ENCODE assay signal across 24 mouse cellular contexts in the genomic region with DNA sequence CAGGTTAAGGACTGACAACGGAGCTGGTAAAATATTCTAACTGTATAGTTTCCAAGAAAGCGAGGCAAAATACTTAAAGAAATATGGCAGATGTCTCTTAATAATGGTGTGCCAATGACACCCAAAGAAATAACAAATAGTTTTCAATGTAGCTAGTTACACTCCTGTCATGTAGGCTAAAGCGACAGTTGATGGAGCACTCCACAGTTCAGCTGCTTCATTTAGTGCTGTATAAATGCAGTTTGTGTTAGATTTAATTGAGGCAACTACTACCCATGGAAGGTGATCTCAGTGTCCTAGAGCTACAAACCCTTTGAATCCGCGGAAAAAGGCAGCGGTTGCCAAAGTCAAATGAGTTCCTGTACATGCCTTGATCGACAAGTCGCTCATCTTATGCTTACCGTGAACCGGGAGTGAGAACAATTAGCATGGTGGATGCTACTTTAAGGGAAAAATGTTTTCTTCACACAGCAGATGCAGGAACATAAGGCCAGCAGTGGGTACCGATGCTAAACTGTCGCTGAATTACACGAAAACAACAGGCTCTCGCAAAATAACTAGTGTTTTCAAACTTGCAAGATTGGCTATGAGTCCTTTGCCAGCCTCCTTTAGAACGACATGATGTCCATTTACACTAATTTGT.
DNase-seq lines count a peak whose midpoint lies in the region; ATAC-seq and TF ChIP-seq lines count a peak whose summit lies in the region.
"Had no signal": no experiment of that assay in that cellular context is flagged by ENCODE, and none has a peak within 500 bp of the region (broad histone marks: within the 10 kb centered on the region; RNA-seq: fewer than 3 reads in every experiment).

No protein-coding gene starts in this region.

- peak overlapping the region; percentile 29 for H3K4me2 ChIP-seq in forebrain, postnatal 0 days (ENCODE audit: low read depth)
- H3K4me2 ChIP-seq: embryonic facial prominence, embryonic 13.5 days; heart, embryonic 11.5 days had no signal

- H3K36me3 ChIP-seq in forebrain, postnatal 0 days (ENCODE audit: insufficient read depth): no peaks in the 10 kb centered on the region
- H3K36me3 ChIP-seq: embryonic facial prominence, embryonic 13.5 days; G1E had no signal

- H3K4me3 ChIP-seq in forebrain, postnatal 0 days (ENCODE audit: low read depth, low read length): no peak overlapping the region
- H3K4me3 ChIP-seq: embryonic facial prominence, embryonic 13.5 days; erythroblast, embryonic 14.5 days had no signal

- H3K9ac ChIP-seq in forebrain, postnatal 0 days: no peak overlapping the region
- H3K9ac ChIP-seq: embryonic facial prominence, embryonic 13.5 days had no signal

- ATAC-seq in forebrain, postnatal 0 days: peak; percentile 60
- ATAC-seq: hindbrain, embryonic 16.5 days; Patski had no signal

- DNase-seq in layer of hippocampus, adult 11-12 months (ENCODE audit: low spot score): peak; percentile 16
- DNase-seq in layer of hippocampus, postnatal 10 days (ENCODE audit: low spot score in 2 of 2): no peak
- DNase-seq in brain, embryonic 14.5 days (ENCODE audit: low read depth): peak; percentile 85
- DNase-seq in forebrain, postnatal 0 days: peak; percentile 75
- DNase-seq in layer of hippocampus, postnatal 36 days: peak; percentile 11 to 12
- no peak for DNase-seq in cerebellum, postnatal 4 days (ENCODE audit: low spot score in 2 of 2)
- DNase-seq in gastrocnemius, adult 8-10 months (ENCODE audit: low spot score in 2 of 2): no peak
- DNase-seq: B cell, adult 2 months; cerebellum, adult 2 months; cerebellum, postnatal 25 days; embryo, embryonic 11 days; gastrocnemius, postnatal 10 days; heart, adult 11 months; kidney, adult 18-20 months; lung, postnatal 4 days; midbrain, embryonic 14.5 days had no signal

- no peaks in the 10 kb centered on the region for H3K9me3 ChIP-seq in forebrain, postnatal 0 days (ENCODE audit: low read length)
- H3K9me3 ChIP-seq: embryonic facial prominence, embryonic 13.5 days; G1E had no signal

- no peaks in the 10 kb centered on the region; the same call in 1 of the 2 replicates for H3K27me3 ChIP-seq in forebrain, postnatal 0 days (ENCODE audit: insufficient read depth, low read length)
- H3K27me3 ChIP-seq: CH12.LX; embryonic facial prominence, embryonic 13.5 days; Patski had no signal

- H3K4me1 ChIP-seq in forebrain, postnatal 0 days (ENCODE audit: insufficient read depth): 0 out of 2 replicates have a peak, but pooled peaks cover 4% of the 10 kb centered on the region
- H3K4me1 ChIP-seq: embryonic facial prominence, embryonic 13.5 days had no signal

- TF ChIP-seq CTCF in brain, embryonic 14.5 days (IDR thresholded peaks at IDR 0.05; ENCODE audit: borderline replicate concordance, extremely low read depth, insufficient read depth, insufficient read length): no peak
- TF ChIP-seq CTCF in forebrain, postnatal 0 days (IDR thresholded peaks at IDR 0.05; ENCODE audit: low read depth): no peak

- no peak for TF ChIP-seq POLR2A in brain, embryonic 14.5 days (IDR thresholded peaks at IDR 0.05; ENCODE audit: borderline replicate concordance, extremely low read depth, insufficient read depth, insufficient read length, poor library complexity, severe bottlenecking)

- 53% methylated on average over 15 of the region's 15 CpGs for WGBS in forebrain, postnatal 0 days

- H3K27ac ChIP-seq in forebrain, postnatal 0 days (ENCODE audit: low read depth, low read length): no peak overlapping the region
- H3K27ac ChIP-seq: embryonic facial prominence, embryonic 13.5 days; stomach, postnatal 0 days had no signal

Comparison
In these comparisons a context has a peak if more than half of its experiments do, and no peak if none do; other contexts are left out.
1. DNase-seq: peak in layer of hippocampus, adult 11-12 months (single experiment), brain, embryonic 14.5 days (single experiment), forebrain, postnatal 0 days (single experiment) and layer of hippocampus, postnatal 36 days (2 of 2); none in layer of hippocampus, postnatal 10 days (0 of 2), cerebellum, postnatal 4 days (0 of 2) and gastrocnemius, adult 8-10 months (0 of 2).